Mouse (Mus musculus) forebrain, postnatal 0 days (tissue): ENCODE results near the gene Nup88. TPM values are rescaled to one million over a fixed set of nuclear protein-coding genes. Genes with fewer than 3 reads are reported as not detected.
A peak's percentile ranks its signal among the peaks of the same experiment; 100 is the strongest.

Experiments
- ATAC-seq: fragments of 200-750 bp; cut with Nextera tagmentation; 2 replicates; pipeline ENCODE4 v1.8.0; 2017; ENCODE audit warnings: mild to moderate bottlenecking, moderate library complexity
- DNase-seq: peaks from one replicate; pipeline ENCODE4 v3.0.0-alpha.2; 2015
- H3K27ac ChIP-seq: fragments of 300-500 bp; sonication (generic); 2 replicates; pipeline ENCODE4 v1.5.1; 2014; ENCODE audit warnings: low read depth, mild to moderate bottlenecking, antibody characterized with exemption, low read length, moderate library complexity, mixed read lengths
- H3K27me3 ChIP-seq: fragments of 300-500 bp; sonication (generic); 2 replicates; pipeline ENCODE4 v1.6.1; 2014; ENCODE audit warnings: mild to moderate bottlenecking, low read length, mixed read lengths; ENCODE audit not compliant: insufficient read depth
- H3K36me3 ChIP-seq: fragments of 300-500 bp; sonication (generic); 2 replicates; pipeline ENCODE4 v1.6.1; 2014; ENCODE audit warnings: mild to moderate bottlenecking, moderate library complexity; ENCODE audit not compliant: insufficient read depth
- H3K4me1 ChIP-seq: fragments of 300-500 bp; sonication (generic); 2 replicates; pipeline ENCODE4 v1.6.1; 2014; ENCODE audit warnings: antibody characterized with exemption; ENCODE audit not compliant: insufficient read depth
- H3K4me2 ChIP-seq: fragments of 300-500 bp; sonication (generic); 2 replicates; pipeline ENCODE4 v1.6.1; 2014; ENCODE audit warnings: low read depth, mild to moderate bottlenecking, moderate library complexity
- H3K4me3 ChIP-seq: fragments of 300-500 bp; sonication (generic); 2 replicates; pipeline ENCODE4 v1.5.1; 2014; ENCODE audit warnings: low read depth, low read length, mixed read lengths
- H3K9ac ChIP-seq: fragments of 300-500 bp; sonication (generic); 2 replicates; pipeline ENCODE4 v1.6.1; 2014; ENCODE audit warnings: mild to moderate bottlenecking
- H3K9me3 ChIP-seq: fragments of 300-500 bp; sonication (generic); 2 replicates; pipeline ENCODE4 v1.6.1; 2016; ENCODE audit warnings: low read length
- CTCF ChIP-seq: sonication (generic); IDR thresholded peaks from 2 replicates; pipeline ENCODE4 v1.5.1; 2016; ENCODE audit warnings: antibody characterized with exemption, control low read depth, low read depth
- WGBS: fragments of 180-500 bp; shearing (Covaris S2); extraction: QIAGEN DNeasy Blood & Tissue Kit; methylation state at CpG from one replicate; pipeline ENCODE4 v1.1.7; 2014; 5-methylcytosine and 5-hydroxymethylcytosine counted together
- polyA plus RNA-seq: library from polyadenylated mRNA; unstranded; fragments of >200 nt; fragmentation: Nextera tagmentation; extraction: Ambion mirVana; gene quantifications from 2 replicates; pipeline ENCODE4 v1.2.1, GENCODE M21; 2015
- total RNA-seq: library from RNA; depleted of rRNA; stranded (reverse); fragments of >200 nt; gene quantifications from 2 replicates; pipeline ENCODE4 v1.2.3, GENCODE M21; 2014

Nup88 gene
- total and polyA plus RNA-seq, 2 experiments from 2014 or later = 98.1 to 101 TPM

- no peak for DNase-seq
- Histone ChIP-seq H3K4me2 (no peak overlapping the region), H3K27ac (no peak overlapping the region), H3K9me3 (no peaks in the 10 kb centered on the region), H3K9ac (no peak overlapping the region), H3K4me3 (no peak overlapping the region), H3K36me3 (peaks cover 33% of the 10 kb centered on the region), H3K4me1 (peaks cover 14% of the 10 kb centered on the region), H3K27me3 (no peaks in the 10 kb centered on the region)
- no peak for TF ChIP-seq CTCF
- ATAC-seq = no peak
- WGBS = 98% methylated on average over 6 of the region's 6 CpGs
Observed at GRCm38 (mm10) chr11:71007026-71007425, 37.3 kb upstream of the Nup88 start.

GRCm38 (mm10) chr11:71005046-71005445 lies 35.3 kb upstream of the Nup88 start:
- 51% methylated on average over 5 of the region's 5 CpGs for WGBS
- no peak for ATAC-seq
- Histone ChIP-seq H3K36me3 (peaks cover 21% of the 10 kb centered on the region), H3K27me3 (no peaks in the 10 kb centered on the region), H3K4me1 (peaks cover 14% of the 10 kb centered on the region), H3K27ac (0 out of 2 replicates have a peak overlapping the region, but pooled peaks have one; percentile 31), H3K4me2 (peak overlapping the region; percentile 45), H3K9ac (0 out of 2 replicates have a peak overlapping the region, but pooled peaks have one; percentile 2), H3K9me3 (no peaks in the 10 kb centered on the region), H3K4me3 (peak overlapping the region; percentile 92)
- DNase-seq = peak; percentile 15
- TF ChIP-seq CTCF = no peak

GRCm38 (mm10) chr11:71004316-71004773 lies 34.6 kb upstream of the Nup88 start, which contains the start of gene Dhx33:
Dhx33 (minus strand) TSS chr11:71004437.
- WGBS = under 1% methylated on average over 35 of the region's 35 CpGs
- Histone ChIP-seq H3K27me3 (no peaks in the 10 kb centered on the region), H3K4me2 (peak within 1 kb of the TSS; percentile 95), H3K9ac (peak within 1 kb of the TSS; percentile 62), H3K27ac (peak within 1 kb of the TSS; percentile 67), H3K9me3 (no peaks in the 10 kb centered on the region), H3K36me3 (peaks cover 21% of the 10 kb centered on the region), H3K4me3 (peak within 1 kb of the TSS; percentile 92), H3K4me1 (peaks cover 14% of the 10 kb centered on the region)
- peak; percentile 99 for DNase-seq
- peak; percentile 98 for ATAC-seq
- TF ChIP-seq CTCF = peak; percentile 61

- H3K4me1 ChIP-seq = peaks cover 14% of the 10 kb centered on the region
- peak overlapping the region; percentile 62 for H3K9ac ChIP-seq
- peak; percentile 43 for ATAC-seq
- H3K4me2 ChIP-seq = peak overlapping the region; percentile 95
- TF ChIP-seq CTCF = no peak
- under 1% methylated on average over 49 of the region's 49 CpGs for WGBS
- H3K4me3 ChIP-seq = peak overlapping the region; percentile 92
- no peak for DNase-seq
- no peaks in the 10 kb centered on the region for H3K27me3 ChIP-seq
- H3K27ac ChIP-seq = peak overlapping the region; percentile 67
- no peaks in the 10 kb centered on the region for H3K9me3 ChIP-seq
- H3K36me3 ChIP-seq = peaks cover 21% of the 10 kb centered on the region
Observed at GRCm38 (mm10) chr11:71003611-71004315, 34.0 kb upstream of the Nup88 start.

GRCm38 (mm10) chr11:71001167-71001566 lies 31.4 kb upstream of the Nup88 start:
- H3K4me1 ChIP-seq = peaks cover 14% of the 10 kb centered on the region
- peaks cover 37% of the 10 kb centered on the region for H3K36me3 ChIP-seq
- WGBS = 68% methylated on average over 4 of the region's 4 CpGs
- H3K9ac ChIP-seq = no peak overlapping the region
- H3K9me3 ChIP-seq = no peaks in the 10 kb centered on the region
- no peak for TF ChIP-seq CTCF
- H3K27me3 ChIP-seq = no peaks in the 10 kb centered on the region
- no peak for DNase-seq
- H3K27ac ChIP-seq = no peak overlapping the region
- no peak overlapping the region for H3K4me3 ChIP-seq
- no peak overlapping the region for H3K4me2 ChIP-seq
- no peak for ATAC-seq

GRCm38 (mm10) chr11:70982557-70983228 lies 12.9 kb upstream of the Nup88 start, which contains the start of gene C1qbp:
C1qbp (minus strand) TSS chr11:70983026.
- H3K9me3 ChIP-seq = no peaks in the 10 kb centered on the region
- peak within 1 kb of the TSS; percentile 89 for H3K4me3 ChIP-seq
- H3K4me2 ChIP-seq = peak within 1 kb of the TSS; percentile 65
- ATAC-seq (peak; percentile 99), DNase-seq (peak; percentile 90)
- peaks cover 56% of the 10 kb centered on the region for H3K36me3 ChIP-seq
- peak; percentile 98 for TF ChIP-seq CTCF
- peak within 1 kb of the TSS; percentile 91 for H3K9ac ChIP-seq
- 2% methylated on average over 47 of the region's 64 CpGs for WGBS
- H3K27me3 ChIP-seq = no peaks in the 10 kb centered on the region
- peaks cover 5% of the 10 kb centered on the region; the same call in 1 of the 2 replicates for H3K4me1 ChIP-seq
- H3K27ac ChIP-seq = peak within 1 kb of the TSS; percentile 47; the same call in 1 of the 2 replicates
